Mouse (Mus musculus) hindbrain, embryonic 13.5 days (tissue): Measurements from ENCODE around the gene Tcf20. TPM values are rescaled to one million over a fixed set of nuclear protein-coding genes. Genes with fewer than 3 reads are reported as not detected.
"Not testable (repeated sequence)": the region's sequence is repeated elsewhere in the genome, so short reads cannot be mapped to it uniquely, and the experiment has no call there.

Source experiments
- ATAC-seq: fragments of 200-750 bp; cut with Nextera tagmentation; 2 replicates; pipeline ENCODE4 v1.8.0; 2017; ENCODE audit warnings: moderate TSS enrichment; ENCODE audit not compliant: low FRiP score
- H3K27ac ChIP-seq: fragments of 300-500 bp; sonication (generic); 2 replicates; pipeline ENCODE4 v1.5.1; 2015; ENCODE audit warnings: inconsistent platforms, mild to moderate bottlenecking, moderate library complexity
- H3K27me3 ChIP-seq: fragments of 300-500 bp; sonication (generic); 2 replicates; pipeline ENCODE4 v1.6.1; 2015; ENCODE audit warnings: mild to moderate bottlenecking, inconsistent platforms
- H3K36me3 ChIP-seq: fragments of 300-500 bp; sonication (generic); 2 replicates; pipeline ENCODE4 v1.6.1; 2015; ENCODE audit warnings: mild to moderate bottlenecking, inconsistent platforms
- H3K4me1 ChIP-seq: fragments of 300-500 bp; sonication (generic); replicated peaks from 2 replicates; pipeline ENCODE4 v1.6.1; 2015; ENCODE audit warnings: inconsistent platforms
- H3K4me2 ChIP-seq: fragments of 300-500 bp; sonication (generic); 2 replicates; pipeline ENCODE4 v1.6.1; 2015; ENCODE audit warnings: inconsistent platforms, mild to moderate bottlenecking, moderate library complexity
- H3K4me3 ChIP-seq: fragments of 300-500 bp; sonication (generic); 2 replicates; pipeline ENCODE4 v1.5.1; 2015; ENCODE audit warnings: mild to moderate bottlenecking, inconsistent platforms
- H3K9ac ChIP-seq: fragments of 300-500 bp; sonication (generic); 2 replicates; pipeline ENCODE4 v1.6.1; 2015; ENCODE audit warnings: mild to moderate bottlenecking, inconsistent platforms
- H3K9me3 ChIP-seq: fragments of 300-500 bp; sonication (generic); 2 replicates; pipeline ENCODE4 v1.6.1; 2016; ENCODE audit warnings: inconsistent platforms
- WGBS: fragments of 180-500 bp; shearing (Covaris S2); methylation state at CpG from one replicate; pipeline ENCODE4 v1.1.7; 2015; 5-methylcytosine and 5-hydroxymethylcytosine counted together
- polyA plus RNA-seq: library from polyadenylated mRNA; unstranded; fragments of >200 nt; fragmentation: Nextera tagmentation; extraction: Ambion mirVana; gene quantifications from 2 replicates; pipeline ENCODE4 v1.2.1, GENCODE M21; 2015

Tcf20 gene
- polyA plus RNA-seq, 1 experiment from 2014 or later = 11.8 TPM

GRCm38 (mm10) chr15:82900331-82900730 lies 87.3 kb downstream of the Tcf20 start:
- H3K27ac ChIP-seq = no peak overlapping the region
- H3K9ac ChIP-seq = no peak overlapping the region
- WGBS = 36% methylated on average over 3 of the region's 3 CpGs

DNA sequence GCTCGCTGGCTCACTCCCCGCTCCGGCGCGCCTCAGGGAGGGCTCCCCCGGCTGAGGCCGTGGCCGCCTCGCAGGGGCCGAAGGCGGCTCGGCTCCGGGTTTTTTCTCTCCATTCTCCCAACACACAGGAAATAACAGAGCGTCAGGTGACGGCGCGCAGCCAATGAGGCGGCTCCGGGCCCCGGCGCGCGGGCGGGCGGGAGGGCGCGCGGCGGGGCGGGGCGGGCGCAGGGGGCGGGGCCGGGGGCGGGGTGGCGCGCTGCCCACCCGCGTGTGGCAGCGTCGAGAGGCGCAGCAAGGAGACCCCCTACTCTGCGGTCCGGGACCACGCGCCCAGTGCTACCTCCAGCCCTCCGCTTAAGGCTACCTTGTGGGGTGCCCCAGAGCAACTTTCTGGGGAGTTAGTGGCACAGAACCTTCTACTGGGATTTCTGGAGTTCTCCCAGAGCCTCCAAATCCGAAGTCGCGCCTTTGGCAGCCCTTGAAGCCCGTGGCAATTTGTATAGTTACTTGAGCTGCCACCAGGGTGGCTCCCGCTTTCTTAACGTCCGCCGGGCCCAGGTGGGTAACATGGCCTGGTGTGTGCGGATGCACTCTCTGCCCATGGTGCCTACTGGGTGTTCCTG lies 87.9 kb downstream of the Tcf20 start:
- peak overlapping the region; percentile 94 for H3K27ac ChIP-seq
- peak; percentile 91 for ATAC-seq
- 1% methylated on average over 42 of the region's 56 CpGs for WGBS
- H3K36me3 ChIP-seq = no peaks in the 10 kb centered on the region
- peak overlapping the region; percentile 93 for H3K4me2 ChIP-seq
- peak overlapping the region; percentile 100 for H3K4me3 ChIP-seq
- peaks cover 72% of the 10 kb centered on the region for H3K4me1 ChIP-seq
- H3K27me3 ChIP-seq = peaks cover 23% of the 10 kb centered on the region
- no peaks in the 10 kb centered on the region for H3K9me3 ChIP-seq
- peak overlapping the region; percentile 96 for H3K9ac ChIP-seq

More at GRCm38 (mm10) chr15:82900331-82900730, 87.3 kb downstream of the Tcf20 start:
- Histone ChIP-seq H3K4me2 (peak overlapping the region; percentile 93), H3K4me3 (peak overlapping the region; percentile 100), H3K36me3 (no peaks in the 10 kb centered on the region), H3K4me1 (peaks cover 77% of the 10 kb centered on the region), H3K9me3 (no peaks in the 10 kb centered on the region), H3K27me3 (peaks cover 23% of the 10 kb centered on the region)
- no peak for ATAC-seq

DNA sequence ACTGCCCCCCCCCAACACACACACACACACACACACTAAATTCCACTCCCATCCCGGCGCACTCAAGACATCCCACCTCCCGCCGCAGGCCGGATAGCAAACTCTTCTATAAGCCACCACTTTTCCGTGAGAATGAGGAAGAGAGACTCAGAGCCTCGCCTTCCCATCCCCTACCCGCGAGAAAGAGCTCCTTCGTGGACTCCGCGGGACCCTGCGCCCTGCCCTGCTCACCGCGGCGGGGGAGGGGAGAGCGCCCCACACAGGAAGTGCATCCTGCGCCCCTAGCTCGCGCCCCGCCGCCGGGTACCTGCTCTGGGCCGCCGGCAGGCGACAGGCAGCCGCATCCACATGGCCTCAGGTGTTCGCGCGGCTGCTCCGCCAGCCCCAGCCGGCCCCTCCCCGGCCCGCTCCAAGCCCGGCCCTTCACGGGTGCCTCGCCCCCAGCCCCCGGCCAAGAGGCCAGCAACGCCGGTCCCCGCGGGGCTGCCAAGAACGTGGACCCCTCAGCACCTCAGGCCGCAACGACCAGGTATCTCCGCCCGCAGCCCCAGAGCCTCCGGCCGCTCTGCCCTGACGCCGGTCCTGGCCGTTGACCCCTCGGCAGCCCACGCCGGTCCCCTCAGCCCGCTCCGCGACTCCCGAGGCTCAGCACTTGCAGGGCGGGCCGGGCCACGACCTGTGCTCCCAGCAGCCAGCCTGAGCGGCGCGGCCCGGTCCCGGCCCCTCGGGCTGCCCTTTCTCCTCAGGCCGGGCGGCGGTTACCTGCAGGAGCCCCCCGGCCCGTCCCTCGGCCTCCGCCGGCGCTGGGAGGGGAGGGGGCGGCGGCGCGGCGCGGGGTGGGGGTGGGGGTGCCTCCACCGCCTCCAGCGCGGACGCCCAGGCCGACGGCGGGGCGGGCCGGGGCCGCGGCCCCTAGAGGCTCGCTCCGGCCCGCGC lies 88.7 kb downstream of the Tcf20 start:
- H3K9ac ChIP-seq = peak overlapping the region; percentile 96
- H3K4me1 ChIP-seq = peaks cover 64% of the 10 kb centered on the region
- ATAC-seq = peak; percentile 76
- WGBS = under 1% methylated on average over 61 of the region's 98 CpGs
- H3K27me3 ChIP-seq = peaks cover 21% of the 10 kb centered on the region
- peak overlapping the region; percentile 94 for H3K27ac ChIP-seq
- H3K4me2 ChIP-seq = peak overlapping the region; percentile 93
- H3K9me3 ChIP-seq = no peaks in the 10 kb centered on the region
- H3K4me3 ChIP-seq = peak overlapping the region; percentile 100
- H3K36me3 ChIP-seq = no peaks in the 10 kb centered on the region

DNA sequence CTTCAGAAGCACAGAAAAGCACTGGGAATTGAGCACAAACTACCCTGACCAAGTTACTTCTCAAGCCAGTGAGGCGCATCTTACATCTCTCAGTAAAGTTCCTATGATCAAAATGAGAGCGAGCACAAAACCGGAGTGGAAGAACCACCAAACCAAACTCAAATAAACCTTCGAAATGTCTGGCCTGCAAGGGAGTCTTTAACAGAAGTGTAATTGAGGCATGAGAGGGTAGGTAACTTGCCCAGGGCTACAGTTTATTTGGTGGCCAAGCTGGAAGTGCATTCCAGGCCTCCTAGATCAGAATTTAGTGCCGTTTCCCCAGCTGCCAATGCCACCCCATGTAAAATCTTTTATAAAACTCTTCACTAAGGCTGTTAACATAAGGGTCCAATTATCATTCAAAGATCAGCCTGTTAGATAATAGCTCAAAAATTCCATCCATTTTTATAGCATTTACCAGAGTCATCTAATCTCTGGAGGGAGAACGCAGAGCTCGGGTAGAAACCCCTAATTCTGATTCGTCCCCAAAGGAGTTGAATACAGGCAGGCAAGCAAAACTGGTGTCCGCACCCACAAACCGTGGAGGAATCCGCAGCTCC lies 89.4 kb downstream of the Tcf20 start:
- ATAC-seq = no peak
- no peaks in the 10 kb centered on the region for H3K9me3 ChIP-seq
- 21% methylated on average over 11 of the region's 11 CpGs for WGBS
- peaks cover 13% of the 10 kb centered on the region for H3K27me3 ChIP-seq
- peak overlapping the region; percentile 94; the same call in 1 of the 2 replicates for H3K27ac ChIP-seq
- peaks cover 57% of the 10 kb centered on the region for H3K4me1 ChIP-seq
- peak overlapping the region; percentile 100 for H3K4me3 ChIP-seq
- peak overlapping the region; percentile 96 for H3K9ac ChIP-seq
- peak overlapping the region; percentile 93 for H3K4me2 ChIP-seq
- H3K36me3 ChIP-seq = no peaks in the 10 kb centered on the region

- H3K9ac ChIP-seq = no peak overlapping the region
- WGBS = 87% methylated on average over 1 of the region's 1 CpGs
- H3K27me3 ChIP-seq = 0 out of 2 replicates have a peak, but pooled peaks cover 7% of the 10 kb centered on the region
- ATAC-seq = no peak
- no peaks in the 10 kb centered on the region for H3K9me3 ChIP-seq
- H3K4me2 ChIP-seq = no peak overlapping the region
- H3K4me1 ChIP-seq = peaks cover 39% of the 10 kb centered on the region
- H3K4me3 ChIP-seq = no peak overlapping the region
- no peak overlapping the region for H3K27ac ChIP-seq
- no peaks in the 10 kb centered on the region for H3K36me3 ChIP-seq
These were observed 91.3 kb downstream of the Tcf20 start for GRCm38 (mm10) chr15:82896336-82896735.

- Histone ChIP-seq H3K27ac (no peak overlapping the region), H3K9ac (no peak overlapping the region), H3K4me1 (no peaks in the 10 kb centered on the region), H3K27me3 (no peaks in the 10 kb centered on the region), H3K4me2 (no peak overlapping the region), H3K36me3 (no peaks in the 10 kb centered on the region), H3K9me3 (no peaks in the 10 kb centered on the region), H3K4me3 (no peak overlapping the region)
- no peak for ATAC-seq
These were observed 97.2 kb downstream of the Tcf20 start for GRCm38 (mm10) chr15:82890470-82890869.

DNA sequence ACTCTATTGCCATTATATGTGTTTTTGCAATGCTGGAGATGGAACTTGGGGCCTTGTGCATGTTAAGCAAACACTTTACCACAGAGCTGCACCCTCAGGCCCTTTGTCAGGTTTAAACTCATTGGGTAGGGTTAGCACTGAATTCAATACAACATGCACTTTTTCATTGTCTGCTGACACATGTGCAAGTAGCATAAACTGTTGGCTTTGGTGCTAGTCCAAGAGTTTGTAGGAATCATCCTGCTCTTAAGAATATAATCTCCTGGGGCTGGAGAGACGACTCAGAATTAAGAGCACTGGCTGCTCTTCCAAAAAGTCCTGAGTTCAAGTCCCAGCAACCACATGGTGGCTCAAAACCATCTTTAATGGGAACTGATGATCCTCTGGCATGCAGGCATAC lies 98.2 kb downstream of the Tcf20 start:
- Histone ChIP-seq H3K27me3 (no peaks in the 10 kb centered on the region), H3K9ac (no peak overlapping the region), H3K4me1 (no peaks in the 10 kb centered on the region), H3K4me3 (no peak overlapping the region), H3K27ac (no peak overlapping the region), H3K9me3 (no peaks in the 10 kb centered on the region), H3K36me3 (no peaks in the 10 kb centered on the region), H3K4me2 (no peak overlapping the region)
- no peak for ATAC-seq
- whole genome bisulfite sequencing = 75% methylated on average over 1 of the region's 1 CpGs

- Histone ChIP-seq H3K27me3 (no peaks in the 10 kb centered on the region), H3K4me2 (no peak overlapping the region), H3K4me1 (no peaks in the 10 kb centered on the region), H3K36me3 (no peaks in the 10 kb centered on the region), H3K9ac (no peak overlapping the region), H3K4me3 (no peak overlapping the region), H3K9me3 (no peaks in the 10 kb centered on the region), H3K27ac (no peak overlapping the region)
- no peak for ATAC-seq
- 95% methylated on average over 2 of the region's 2 CpGs for WGBS
These were observed 99.2 kb downstream of the Tcf20 start for GRCm38 (mm10) chr15:82888466-82888865.

DNA sequence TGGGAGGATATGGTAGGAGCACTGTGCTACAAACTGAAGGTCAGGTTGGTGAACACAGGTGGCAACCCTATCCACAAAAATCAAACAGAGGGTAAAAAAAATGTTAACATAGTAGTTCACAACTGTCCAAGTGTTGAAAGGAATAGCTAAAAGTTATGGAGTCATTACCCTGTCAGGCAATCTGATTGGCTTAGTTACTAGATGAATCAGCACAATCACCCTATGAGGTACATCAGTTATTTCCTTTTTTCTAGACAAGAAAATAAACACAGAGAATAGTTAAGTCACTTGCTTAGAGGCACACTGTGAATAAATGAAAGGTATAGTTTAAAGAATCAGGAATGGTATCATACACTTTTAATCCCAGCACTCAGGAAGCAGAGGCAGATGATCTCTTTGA lies 110.4 kb downstream of the Tcf20 start:
- Histone ChIP-seq H3K4me2 (no peak overlapping the region), H3K27ac (no peak overlapping the region), H3K36me3 (no peaks in the 10 kb centered on the region), H3K4me1 (no peaks in the 10 kb centered on the region), H3K4me3 (no peak overlapping the region), H3K9me3 (no peaks in the 10 kb centered on the region), H3K9ac (no peak overlapping the region), H3K27me3 (no peaks in the 10 kb centered on the region)
- no peak for ATAC-seq

GRCm38 (mm10) chr15:82876863-82877262 lies 110.8 kb downstream of the Tcf20 start:
- Histone ChIP-seq H3K4me3 (no peak overlapping the region), H3K9me3 (no peaks in the 10 kb centered on the region), H3K4me1 (no peaks in the 10 kb centered on the region), H3K9ac (no peak overlapping the region), H3K36me3 (no peaks in the 10 kb centered on the region), H3K4me2 (no peak overlapping the region), H3K27ac (no peak overlapping the region), H3K27me3 (no peaks in the 10 kb centered on the region)
- ATAC-seq = no peak
- WGBS = 89% methylated on average over 2 of the region's 2 CpGs

GRCm38 (mm10) chr15:82872037-82872436 lies 115.6 kb downstream of the Tcf20 start:
- Histone ChIP-seq H3K36me3 (no peaks in the 10 kb centered on the region), H3K27ac (no peak overlapping the region), H3K27me3 (no peaks in the 10 kb centered on the region), H3K9me3 (no peaks in the 10 kb centered on the region), H3K4me3 (no peak overlapping the region), H3K4me1 (0 out of 2 replicates have a peak, but pooled peaks cover 3% of the 10 kb centered on the region), H3K4me2 (no peak overlapping the region), H3K9ac (no peak overlapping the region)
- no peak for ATAC-seq
- 97% methylated on average over 1 of the region's 1 CpGs for WGBS

- not testable (repeated sequence) for H3K4me2 ChIP-seq
These were observed 121.4 kb downstream of the Tcf20 start for GRCm38 (mm10) chr15:82866286-82866685.

More at GRCm38 (mm10) chr15:82866286-82866685, 121.4 kb downstream of the Tcf20 start:
- not testable (repeated sequence) for H3K36me3 ChIP-seq, H3K27me3 ChIP-seq, H3K9me3 ChIP-seq, H3K4me3 ChIP-seq, H3K27ac ChIP-seq, H3K9ac ChIP-seq, ATAC-seq, H3K4me1 ChIP-seq
- 96% methylated on average over 3 of the region's 3 CpGs for WGBS
